ENCODE assay signal across 27 mouse cellular contexts in genomic region chr14:38374660-38375059, GRCm38 (mm10).
"Had no signal": no experiment of that assay in that cellular context is flagged by ENCODE, and none has a peak within 500 bp of the region (broad histone marks: within the 10 kb centered on the region; RNA-seq: fewer than 3 reads in every experiment).

No protein-coding gene starts in this region.

- H3K27me3 ChIP-seq: heart, embryonic 13.5 days; heart, embryonic 15.5 days; hindbrain, embryonic 13.5 days; hindbrain, embryonic 15.5 days; kidney, embryonic 15.5 days; limb, embryonic 13.5 days; limb, embryonic 15.5 days; liver, embryonic 12.5 days had no signal

- H3K4me3 ChIP-seq: heart, adult 2 months; heart, embryonic 13.5 days; heart, embryonic 15.5 days; hindbrain, embryonic 13.5 days; hindbrain, embryonic 15.5 days; kidney, embryonic 15.5 days; limb, embryonic 13.5 days; limb, embryonic 15.5 days; liver, embryonic 12.5 days had no signal

- H3K36me3 ChIP-seq: heart, embryonic 13.5 days; heart, embryonic 15.5 days; hindbrain, embryonic 13.5 days; hindbrain, embryonic 15.5 days; kidney, embryonic 15.5 days; limb, embryonic 13.5 days; limb, embryonic 15.5 days; liver, embryonic 12.5 days had no signal

- H3K27ac ChIP-seq: heart, adult 2 months; heart, embryonic 13.5 days; heart, embryonic 15.5 days; hindbrain, embryonic 13.5 days; hindbrain, embryonic 15.5 days; hindbrain, postnatal 0 days; kidney, embryonic 15.5 days; kidney, postnatal 0 days; limb, embryonic 13.5 days; limb, embryonic 15.5 days; liver, embryonic 12.5 days; liver, embryonic 14.5 days had no signal

- H3K9ac ChIP-seq: heart, embryonic 13.5 days; heart, embryonic 15.5 days; hindbrain, embryonic 13.5 days; hindbrain, embryonic 15.5 days; kidney, embryonic 15.5 days; limb, embryonic 13.5 days; limb, embryonic 15.5 days; liver, embryonic 12.5 days; liver, embryonic 14.5 days had no signal

- DNase-seq: gastrocnemius, postnatal 14 days; gastrocnemius, postnatal 36 days; heart, adult 11 months; heart, adult 2 months; heart, postnatal 14 days; heart, postnatal 36 days; kidney, adult 11 months; kidney, adult 2 months; kidney, adult 9 months; kidney, postnatal 14 days; kidney, postnatal 36 days; layer of hippocampus, postnatal 36 days; left cerebral cortex, postnatal 4 days; lung, adult 18-20 months had no signal

- ATAC-seq: hindbrain, postnatal 0 days; intestine, embryonic 16.5 days; liver, embryonic 12.5 days had no signal

- H3K4me1 ChIP-seq: heart, embryonic 13.5 days; heart, embryonic 15.5 days; hindbrain, embryonic 13.5 days; hindbrain, embryonic 15.5 days; kidney, embryonic 15.5 days; limb, embryonic 13.5 days; limb, embryonic 15.5 days; liver, embryonic 12.5 days had no signal

- H3K4me2 ChIP-seq: heart, embryonic 11.5 days; heart, embryonic 13.5 days; heart, embryonic 15.5 days; hindbrain, embryonic 13.5 days; hindbrain, embryonic 15.5 days; kidney, embryonic 15.5 days; limb, embryonic 13.5 days; limb, embryonic 15.5 days; liver, embryonic 12.5 days had no signal

- H3K9me3 ChIP-seq: heart, embryonic 13.5 days; heart, embryonic 15.5 days; hindbrain, embryonic 13.5 days; hindbrain, embryonic 15.5 days; kidney, embryonic 15.5 days; limb, embryonic 13.5 days; limb, embryonic 15.5 days; liver, embryonic 12.5 days had no signal
